Mouse (Mus musculus): ENCODE data around the gene 1700022I11Rik.
A peak's percentile ranks its signal among the peaks of the same experiment; 100 is the strongest.

GRCm38 (mm10) chr4:43025084-43025960 is 55.9 kb downstream of the 1700022I11Rik start, which contains the start of gene Pigo:
- TF ChIP-seq CTCF (IDR thresholded peaks at IDR 0.05; ENCODE audit: control insufficient read depth, insufficient read depth, insufficient read length) (peak; percentile 88), MYOD1 (IDR thresholded peaks at IDR 0.05; ENCODE audit: control insufficient read depth, insufficient read length, low read depth) (no peak), MAX (IDR thresholded peaks at IDR 0.05) (no peak), USF1 (IDR thresholded peaks at IDR 0.05; ENCODE audit: low read depth) (no peak), CEBPB (IDR thresholded peaks at IDR 0.05; ENCODE audit: low read depth) (no peak), FOSL1 (IDR thresholded peaks at IDR 0.05; ENCODE audit: insufficient read depth, low read length, poor library complexity, severe bottlenecking) (no peak), MYOG (IDR thresholded peaks at IDR 0.05; ENCODE audit: control insufficient read depth, extremely low read depth, insufficient read length) (no peak)
